Mouse (Mus musculus): Measurements from ENCODE around the gene AF366264. TPM values are rescaled to one million over a fixed set of nuclear protein-coding genes. Genes with fewer than 3 reads are reported as not detected.

AF366264 gene
- not detected for polyA plus RNA-seq (2017; shearing (Covaris generic))

DNA sequence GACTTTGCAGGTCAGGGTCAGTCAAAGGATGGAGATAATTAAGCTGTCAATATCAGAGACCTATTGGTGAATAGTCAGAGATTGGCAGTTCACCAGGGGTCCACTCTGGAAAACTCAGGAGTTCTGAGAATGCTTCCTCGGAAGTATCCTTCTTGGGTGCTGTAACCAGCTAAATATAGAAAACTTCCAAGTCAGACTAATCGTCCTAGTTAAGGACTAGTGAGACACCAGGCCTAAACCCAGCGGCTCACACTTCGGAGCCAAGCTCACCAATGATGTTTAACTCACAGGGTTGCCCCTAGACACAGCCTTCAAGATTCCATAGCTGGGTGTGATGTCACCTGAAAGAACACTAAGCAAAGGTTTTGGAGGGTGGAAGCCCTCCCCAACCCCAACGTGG, at the start of gene AF366264:
Gene AF366264 (minus strand): TSS at position 101 of the 400 bp plus-strand sequence.

DNA sequence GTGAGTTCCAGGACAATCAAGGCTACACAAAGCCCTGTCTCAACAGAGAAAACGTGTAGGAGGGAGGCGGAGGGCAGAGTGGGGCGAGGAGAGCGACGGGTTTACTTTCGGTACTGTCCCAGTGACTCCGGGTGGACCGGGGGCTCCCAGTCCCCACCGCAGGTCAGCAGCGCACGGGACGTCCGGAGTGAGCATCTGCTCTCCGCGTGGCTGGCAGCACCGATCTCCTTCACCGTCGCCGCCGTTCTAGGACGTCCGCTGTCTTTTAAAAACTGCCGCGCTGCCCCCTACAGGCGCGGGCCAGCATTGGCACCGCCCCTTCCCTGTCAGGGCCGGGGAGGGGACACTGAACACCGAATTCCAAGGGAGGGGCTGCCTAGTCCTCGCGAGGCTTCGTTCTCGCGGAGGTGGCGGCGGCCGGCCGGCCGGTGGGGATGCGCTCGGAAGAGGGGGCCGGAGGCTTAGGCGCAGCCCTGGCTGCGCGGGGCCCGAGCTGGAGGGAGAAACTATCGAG, 52.9 kb downstream of the AF366264 start, which contains the start of gene Upf3a:
Gene Upf3a (plus strand): TSS at position 366 of the 514 bp plus-strand sequence.

Other genes starting within 250 kb of the AF366264 start
- gene Rasa3, start 160.8 kb downstream of the AF366264 start, polyA plus RNA-seq (2017; shearing (Covaris generic)), result 280 TPM
- not detected for gene Cfap97d2, start 132.5 kb downstream of the AF366264 start, polyA plus RNA-seq (2017; shearing (Covaris generic))
- gene Cdc16, start 80.7 kb downstream of the AF366264 start, polyA plus RNA-seq (2017; shearing (Covaris generic)), result 47.1 TPM
- gene Upf3a, start 52.8 kb downstream of the AF366264 start, polyA plus RNA-seq (2017; shearing (Covaris generic)), result 50.1 TPM
- 25.9 TPM for gene Champ1, start 31.3 kb upstream of the AF366264 start, polyA plus RNA-seq (2017; shearing (Covaris generic))
- gene Coprs, start 51.9 kb upstream of the AF366264 start, polyA plus RNA-seq (2017; shearing (Covaris generic)), result not detected